Mouse (Mus musculus): ENCODE measurements around the gene Usp35. TPM values are rescaled to one million over a fixed set of nuclear protein-coding genes. Genes with fewer than 3 reads are reported as not detected.

The Usp35 gene
- polyA plus RNA-seq, 1 experiment from 2014 or later, result 5.1 TPM

GRCm38 (mm10) chr7:97328891-97329588, 2.8 kb downstream of the Usp35 start:
- WGBS, result 73% methylated on average over 13 of the region's 13 CpGs

DNA sequence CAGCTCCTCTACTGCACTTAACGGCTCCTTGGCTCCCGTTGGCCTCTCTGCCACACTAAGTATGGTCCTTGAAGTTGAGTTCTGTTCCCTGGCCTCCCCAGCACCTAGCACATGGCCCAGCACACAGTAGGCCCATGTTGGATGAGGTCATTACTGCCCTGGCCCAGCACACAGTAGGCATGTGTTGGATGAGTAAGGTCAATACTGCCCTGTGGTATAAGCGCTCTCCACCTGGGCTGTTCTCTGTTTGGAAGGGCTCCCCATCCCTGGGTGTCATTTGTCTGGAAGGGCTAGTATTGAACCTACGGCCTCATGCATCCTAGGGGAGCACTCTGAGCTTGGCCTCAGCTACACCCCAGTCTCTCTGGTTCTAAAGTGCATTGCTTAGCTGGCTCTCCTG, 4.4 kb downstream of the Usp35 start:
- H3K27me3 ChIP-seq, result peaks cover 39% of the 10 kb centered on the region
- no peak overlapping the region for H3K27ac ChIP-seq
- no peak overlapping the region for H3K4me3 ChIP-seq
- peaks cover 2% of the 10 kb centered on the region; the same call in 1 of the 2 replicates for H3K36me3 ChIP-seq
- H3K4me1 ChIP-seq, result peaks cover 34% of the 10 kb centered on the region
- no peak overlapping the region for H3K4me2 ChIP-seq (replicated peaks)
- H3K9ac ChIP-seq, result no peak overlapping the region
- H3K9me3 ChIP-seq (replicated peaks), result no peaks in the 10 kb centered on the region
- WGBS, result 87% methylated on average over 4 of the region's 4 CpGs
- ATAC-seq (ENCODE audit: low FRiP score), result no peak

More at GRCm38 (mm10) chr7:97328891-97329588, 2.8 kb downstream of the Usp35 start:
- ATAC-seq (ENCODE audit: low FRiP score), result no peak
- H3K9me3 ChIP-seq (replicated peaks), result no peaks in the 10 kb centered on the region
- no peak overlapping the region for H3K4me2 ChIP-seq (replicated peaks)
- H3K4me1 ChIP-seq, result peaks cover 41% of the 10 kb centered on the region
- no peak overlapping the region for H3K9ac ChIP-seq
- peaks cover 1% of the 10 kb centered on the region; the same call in 1 of the 2 replicates for H3K36me3 ChIP-seq
- H3K27me3 ChIP-seq, result peaks cover 35% of the 10 kb centered on the region
- no peak overlapping the region for H3K27ac ChIP-seq
- H3K4me3 ChIP-seq, result no peak overlapping the region

DNA sequence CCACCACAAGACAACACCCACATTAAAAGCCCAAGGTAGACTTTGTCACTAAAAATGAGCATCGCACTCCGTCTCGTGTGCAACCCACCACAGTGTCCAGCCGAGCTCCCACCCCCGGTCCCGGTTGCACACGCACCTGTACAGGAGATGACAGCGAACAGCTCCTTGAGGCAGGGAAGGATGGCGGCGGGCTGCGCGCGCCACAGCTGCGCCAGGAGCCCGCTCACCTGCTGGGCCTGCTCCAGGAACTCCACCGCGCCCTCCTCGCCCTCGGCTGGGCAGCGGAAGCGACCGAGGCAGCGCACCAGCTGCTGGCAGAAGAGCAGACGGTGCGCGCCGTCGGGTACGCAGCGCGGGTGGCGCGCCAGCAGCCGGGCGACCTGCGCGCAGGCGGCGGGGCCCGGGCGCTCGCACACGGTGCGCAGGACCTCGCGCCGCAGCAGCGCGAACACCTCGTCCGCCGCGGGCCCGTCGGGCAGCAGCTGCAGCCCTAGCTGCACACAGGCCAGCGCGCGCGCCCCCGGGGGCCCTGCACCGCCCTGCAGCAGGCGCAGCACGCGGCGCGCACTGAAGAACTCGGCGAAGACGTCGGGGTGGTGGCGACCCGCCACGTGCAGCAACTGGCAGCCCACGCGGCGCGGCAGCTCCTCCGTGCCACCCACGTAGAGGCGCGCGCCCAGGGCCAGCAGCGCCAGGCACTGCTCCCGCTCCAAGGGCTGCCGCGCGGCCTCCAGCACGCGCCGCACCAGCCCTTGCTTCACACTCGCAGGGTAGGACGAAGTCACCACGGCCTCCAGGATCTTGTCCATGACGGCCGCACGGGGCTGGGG, 6.4 kb downstream of the Usp35 start:
- Histone ChIP-seq H3K9me3 (replicated peaks) (no peaks in the 10 kb centered on the region), H3K27ac (no peak overlapping the region), H3K4me3 (peak overlapping the region; percentile 36), H3K36me3 (peaks cover 8% of the 10 kb centered on the region; the same call in 1 of the 2 replicates), H3K4me2 (replicated peaks) (peak overlapping the region; percentile 57), H3K27me3 (peaks cover 39% of the 10 kb centered on the region), H3K9ac (no peak overlapping the region), H3K4me1 (peaks cover 21% of the 10 kb centered on the region)
- ATAC-seq (ENCODE audit: low FRiP score), result peak; percentile 60
- 11% methylated on average over 96 of the region's 96 CpGs for WGBS

DNA sequence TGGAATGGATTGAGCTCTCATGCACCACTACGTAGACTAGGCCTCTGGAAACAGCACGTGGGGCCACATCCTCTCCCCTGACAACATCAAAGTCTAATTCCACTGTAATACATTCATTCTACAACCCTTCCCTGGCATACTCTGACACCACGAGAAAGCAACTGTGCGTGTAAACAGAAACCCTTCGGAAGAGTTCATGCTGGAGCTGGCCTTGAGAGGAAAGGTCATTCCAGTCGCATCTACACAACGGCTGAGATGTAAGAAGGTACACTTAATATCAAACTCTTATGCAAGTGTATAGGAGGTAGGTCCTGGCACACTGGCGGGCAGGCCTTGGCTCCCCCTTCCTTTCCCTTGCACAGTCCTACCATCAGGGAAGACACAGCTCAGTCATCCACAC, 7.5 kb downstream of the Usp35 start:
- no peak overlapping the region for H3K4me2 ChIP-seq (replicated peaks)
- WGBS, result 90% methylated on average over 8 of the region's 8 CpGs
- H3K9me3 ChIP-seq (replicated peaks), result no peaks in the 10 kb centered on the region
- H3K4me3 ChIP-seq, result no peak overlapping the region
- peaks cover 16% of the 10 kb centered on the region; the same call in 1 of the 2 replicates for H3K36me3 ChIP-seq
- no peak for ATAC-seq (ENCODE audit: low FRiP score)
- peaks cover 15% of the 10 kb centered on the region for H3K4me1 ChIP-seq
- no peak overlapping the region for H3K9ac ChIP-seq
- H3K27me3 ChIP-seq, result peaks cover 39% of the 10 kb centered on the region
- H3K27ac ChIP-seq, result no peak overlapping the region

- Histone ChIP-seq H3K4me1 (no peaks in the 10 kb centered on the region), H3K27ac (no peak overlapping the region), H3K27me3 (no peaks in the 10 kb centered on the region), H3K36me3 (peaks cover 24% of the 10 kb centered on the region; the same call in 1 of the 2 replicates), H3K9me3 (replicated peaks) (no peaks in the 10 kb centered on the region), H3K9ac (no peak overlapping the region), H3K4me2 (replicated peaks) (no peak overlapping the region), H3K4me3 (no peak overlapping the region)
- WGBS, result 82% methylated on average over 3 of the region's 3 CpGs
- ATAC-seq (ENCODE audit: low FRiP score), result no peak
Measured at GRCm38 (mm10) chr7:97317706-97318105, 14.1 kb downstream of the Usp35 start.

- H3K27ac ChIP-seq, result no peak overlapping the region
- H3K4me2 ChIP-seq (replicated peaks), result no peak overlapping the region
- WGBS, result 86% methylated on average over 6 of the region's 6 CpGs
- H3K4me1 ChIP-seq, result no peaks in the 10 kb centered on the region
- H3K36me3 ChIP-seq, result peaks cover 33% of the 10 kb centered on the region
- no peaks in the 10 kb centered on the region for H3K27me3 ChIP-seq
- ATAC-seq (ENCODE audit: low FRiP score), result no peak
- H3K9ac ChIP-seq, result no peak overlapping the region
- H3K9me3 ChIP-seq (replicated peaks), result no peaks in the 10 kb centered on the region
- no peak overlapping the region for H3K4me3 ChIP-seq
Measured at GRCm38 (mm10) chr7:97315656-97316055, 16.2 kb downstream of the Usp35 start.

GRCm38 (mm10) chr7:97314646-97315045, 17.2 kb downstream of the Usp35 start:
- Histone ChIP-seq H3K36me3 (peaks cover 39% of the 10 kb centered on the region), H3K4me1 (no peaks in the 10 kb centered on the region), H3K9me3 (replicated peaks) (no peaks in the 10 kb centered on the region), H3K9ac (no peak overlapping the region), H3K27ac (no peak overlapping the region), H3K4me3 (no peak overlapping the region), H3K4me2 (replicated peaks) (no peak overlapping the region), H3K27me3 (no peaks in the 10 kb centered on the region)
- ATAC-seq (ENCODE audit: low FRiP score), result no peak
- WGBS, result 86% methylated on average over 5 of the region's 5 CpGs

GRCm38 (mm10) chr7:97313364-97313995, 18.3 kb downstream of the Usp35 start:
- no peak overlapping the region for H3K4me3 ChIP-seq
- no peak overlapping the region for H3K27ac ChIP-seq
- H3K4me2 ChIP-seq (replicated peaks), result no peak overlapping the region
- WGBS, result 81% methylated on average over 7 of the region's 7 CpGs
- H3K9me3 ChIP-seq (replicated peaks), result no peaks in the 10 kb centered on the region
- no peak for ATAC-seq (ENCODE audit: low FRiP score)
- peaks cover 46% of the 10 kb centered on the region for H3K36me3 ChIP-seq
- no peak overlapping the region for H3K9ac ChIP-seq
- H3K4me1 ChIP-seq, result no peaks in the 10 kb centered on the region
- no peaks in the 10 kb centered on the region for H3K27me3 ChIP-seq

DNA sequence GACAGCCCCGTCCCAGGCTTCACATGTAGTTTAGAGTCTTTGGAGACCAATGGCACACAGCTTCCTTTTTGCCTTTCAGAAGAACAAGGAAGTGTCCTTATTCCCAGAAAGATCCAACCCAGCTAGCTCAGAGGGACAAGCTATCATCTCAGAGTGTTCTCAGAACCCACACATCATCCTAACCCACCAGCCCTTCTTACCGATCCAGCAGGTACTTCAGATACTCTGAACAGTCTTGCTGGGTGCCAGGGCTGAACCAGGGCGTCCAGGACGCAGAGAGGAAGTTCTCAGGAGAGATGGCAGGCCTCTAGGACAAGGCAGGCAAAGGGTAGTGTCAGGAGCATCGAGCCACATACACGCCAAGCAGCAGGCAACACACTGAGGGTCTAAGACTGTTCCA, 19.0 kb downstream of the Usp35 start:
- no peaks in the 10 kb centered on the region for H3K4me1 ChIP-seq
- H3K27me3 ChIP-seq, result no peaks in the 10 kb centered on the region
- 92% methylated on average over 6 of the region's 6 CpGs for WGBS
- H3K4me3 ChIP-seq, result no peak overlapping the region
- no peak overlapping the region for H3K27ac ChIP-seq
- no peak overlapping the region for H3K9ac ChIP-seq
- no peak overlapping the region for H3K4me2 ChIP-seq (replicated peaks)
- H3K36me3 ChIP-seq, result peaks cover 52% of the 10 kb centered on the region
- H3K9me3 ChIP-seq (replicated peaks), result no peaks in the 10 kb centered on the region
- no peak for ATAC-seq (ENCODE audit: low FRiP score)

- Histone ChIP-seq H3K27ac (no peak overlapping the region), H3K4me1 (no peaks in the 10 kb centered on the region), H3K36me3 (peaks cover 52% of the 10 kb centered on the region), H3K9ac (no peak overlapping the region), H3K27me3 (no peaks in the 10 kb centered on the region), H3K9me3 (replicated peaks) (no peaks in the 10 kb centered on the region), H3K4me3 (no peak overlapping the region), H3K4me2 (replicated peaks) (no peak overlapping the region)
- ATAC-seq (ENCODE audit: low FRiP score), result no peak
- WGBS, result 92% methylated on average over 17 of the region's 17 CpGs
Measured at GRCm38 (mm10) chr7:97312196-97312595, 19.6 kb downstream of the Usp35 start.

GRCm38 (mm10) chr7:97311620-97312019, 20.2 kb downstream of the Usp35 start:
- H3K9ac ChIP-seq, result no peak overlapping the region
- 93% methylated on average over 14 of the region's 14 CpGs for WGBS
- H3K4me2 ChIP-seq (replicated peaks), result no peak overlapping the region
- H3K27me3 ChIP-seq, result no peaks in the 10 kb centered on the region
- H3K4me1 ChIP-seq, result no peaks in the 10 kb centered on the region
- peaks cover 54% of the 10 kb centered on the region for H3K36me3 ChIP-seq
- no peaks in the 10 kb centered on the region for H3K9me3 ChIP-seq (replicated peaks)
- H3K27ac ChIP-seq, result no peak overlapping the region
- ATAC-seq (ENCODE audit: low FRiP score), result no peak
- no peak overlapping the region for H3K4me3 ChIP-seq

- H3K4me3 ChIP-seq, result no peak overlapping the region
- H3K27me3 ChIP-seq, result no peaks in the 10 kb centered on the region
- H3K9ac ChIP-seq, result no peak overlapping the region
- H3K27ac ChIP-seq, result no peak overlapping the region
- no peak overlapping the region for H3K4me2 ChIP-seq (replicated peaks)
- H3K9me3 ChIP-seq (replicated peaks), result no peaks in the 10 kb centered on the region
- no peaks in the 10 kb centered on the region for H3K4me1 ChIP-seq
- ATAC-seq (ENCODE audit: low FRiP score), result no peak
- WGBS, result 96% methylated on average over 3 of the region's 3 CpGs
- H3K36me3 ChIP-seq, result peaks cover 64% of the 10 kb centered on the region
Measured at GRCm38 (mm10) chr7:97310341-97310635, 21.5 kb downstream of the Usp35 start.

Measured in hindbrain, embryonic 12.5 days (tissue).